Mouse (Mus musculus): ENCODE results near the gene Ppp1r13b.
"Not testable (repeated sequence)": the region's sequence is repeated elsewhere in the genome, so short reads cannot be mapped to it uniquely, and the experiment has no call there.

The Ppp1r13b gene

DNA sequence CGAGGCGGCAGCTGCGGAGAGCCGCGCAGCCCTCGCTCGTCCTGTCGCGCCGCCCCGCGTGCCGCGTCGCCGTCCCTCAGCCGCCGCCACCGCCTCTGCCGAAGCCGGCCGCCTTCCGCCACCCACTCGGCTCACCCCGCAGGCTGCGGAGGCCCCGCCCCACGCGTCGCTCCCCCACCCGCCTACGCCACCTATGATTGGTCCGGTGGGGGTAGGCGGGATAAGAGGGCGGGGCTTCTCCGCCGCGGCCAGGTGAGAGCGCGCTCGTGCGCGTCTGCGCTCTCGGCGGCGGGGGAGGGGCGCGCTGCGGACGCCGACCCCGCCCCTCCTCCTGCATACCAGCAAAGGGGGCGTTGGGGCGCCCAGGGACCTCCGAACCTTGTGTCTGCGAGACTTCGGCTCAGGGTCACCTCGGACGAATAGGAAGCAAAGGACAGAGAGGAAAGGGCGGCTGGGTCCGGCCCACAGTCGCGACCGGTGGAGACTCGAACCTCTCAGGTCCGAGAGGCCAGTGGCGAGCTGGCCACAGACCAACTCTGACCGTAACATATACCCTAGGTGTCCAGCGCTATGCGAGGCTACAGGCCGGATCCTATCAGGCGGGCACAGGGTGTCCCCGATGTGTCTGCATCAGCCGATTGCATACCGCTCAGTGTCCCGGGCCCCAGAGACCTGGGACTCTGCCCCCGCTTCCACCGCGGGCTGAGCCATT lies at the start of gene Ppp1r13b:
Gene Ppp1r13b, minus strand, starts transcription at position 141 of the 712 bp plus-strand sequence.
- DNase-seq (ENCODE audit: low spot score) = peak; percentile 88

DNA sequence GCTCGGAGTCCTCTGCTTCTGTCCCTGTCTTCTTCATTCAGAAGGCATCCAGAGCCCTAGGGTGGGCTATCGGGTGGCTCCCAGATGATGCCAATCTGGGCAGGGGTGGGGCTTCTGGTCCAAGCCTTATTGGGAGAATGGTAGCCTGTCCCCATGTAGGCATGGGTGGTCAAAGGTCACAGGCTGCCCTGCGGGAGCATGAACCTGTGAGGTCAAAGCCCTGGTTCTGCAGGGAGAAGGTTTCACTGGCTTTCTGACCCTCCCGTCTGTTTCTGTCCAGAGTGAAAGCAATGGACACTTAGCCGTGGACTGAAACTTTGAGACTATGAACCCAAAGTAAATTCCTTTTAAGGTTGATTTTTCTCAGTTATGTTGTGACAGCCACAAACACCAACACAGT lies 48.3 kb upstream of the Ppp1r13b start:
- no peak for DNase-seq (ENCODE audit: low spot score)

DNA sequence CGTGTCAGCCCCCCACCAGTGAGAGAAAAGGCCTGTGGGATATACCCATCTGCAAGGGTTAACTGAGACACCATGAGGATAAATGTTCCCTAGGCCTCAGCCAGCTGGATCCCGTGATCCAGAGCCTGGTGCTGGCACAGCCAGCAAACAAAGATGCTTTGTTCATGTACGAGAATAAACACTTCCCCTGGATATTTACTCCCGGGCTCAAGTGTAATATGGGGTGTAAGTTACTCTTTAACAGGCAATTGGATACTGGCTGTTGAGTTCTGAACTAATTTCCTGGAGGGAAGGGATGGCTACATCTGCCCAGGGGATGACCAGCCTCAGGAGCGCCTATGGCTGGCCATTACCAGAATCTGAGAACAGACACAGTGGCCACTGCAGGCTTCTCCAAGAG lies 43.8 kb upstream of the Ppp1r13b start:
- no peak for DNase-seq (ENCODE audit: low spot score)

DNA sequence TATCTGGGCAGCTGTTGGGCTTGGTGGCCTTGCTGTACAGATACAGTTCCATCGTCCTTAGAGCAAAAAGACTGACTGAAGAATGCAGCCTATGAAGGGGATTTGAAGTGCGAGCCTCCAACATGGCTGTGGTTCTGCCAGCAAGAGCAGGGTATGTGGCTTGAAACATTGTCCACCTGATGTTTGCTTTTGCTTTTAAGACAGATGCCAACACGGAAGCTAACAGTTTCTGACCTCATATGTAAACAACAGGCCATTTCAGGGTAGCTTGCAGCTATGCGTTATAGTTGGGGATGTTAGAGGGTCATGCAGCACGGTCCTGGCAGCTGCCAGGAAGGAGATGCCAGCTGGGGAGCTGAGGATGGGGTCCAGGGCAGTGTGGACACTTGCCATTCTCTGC lies 42.6 kb upstream of the Ppp1r13b start:
- no peak for DNase-seq (ENCODE audit: low spot score)

DNA sequence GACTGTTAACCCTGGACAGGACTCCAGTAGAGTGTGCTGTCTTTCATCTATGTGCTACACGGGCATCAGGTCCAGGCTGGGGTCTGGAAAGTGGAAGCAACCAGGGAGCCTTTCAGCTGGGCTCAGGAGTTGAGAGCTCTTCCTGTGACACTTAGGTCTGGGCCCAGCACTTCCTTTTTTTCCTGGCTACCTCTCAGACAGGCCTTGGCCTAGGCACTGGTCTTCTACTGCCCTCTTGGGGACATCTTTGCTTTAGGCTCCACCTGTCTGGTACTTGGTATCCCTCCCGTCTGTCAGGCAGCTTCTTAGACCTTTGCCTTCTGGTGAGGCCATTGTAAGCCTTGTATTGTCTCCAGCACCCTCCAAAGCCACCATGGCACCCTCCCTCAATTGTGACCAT lies 38.8 kb upstream of the Ppp1r13b start:
- peak; percentile 71 for DNase-seq (ENCODE audit: low spot score)

DNA sequence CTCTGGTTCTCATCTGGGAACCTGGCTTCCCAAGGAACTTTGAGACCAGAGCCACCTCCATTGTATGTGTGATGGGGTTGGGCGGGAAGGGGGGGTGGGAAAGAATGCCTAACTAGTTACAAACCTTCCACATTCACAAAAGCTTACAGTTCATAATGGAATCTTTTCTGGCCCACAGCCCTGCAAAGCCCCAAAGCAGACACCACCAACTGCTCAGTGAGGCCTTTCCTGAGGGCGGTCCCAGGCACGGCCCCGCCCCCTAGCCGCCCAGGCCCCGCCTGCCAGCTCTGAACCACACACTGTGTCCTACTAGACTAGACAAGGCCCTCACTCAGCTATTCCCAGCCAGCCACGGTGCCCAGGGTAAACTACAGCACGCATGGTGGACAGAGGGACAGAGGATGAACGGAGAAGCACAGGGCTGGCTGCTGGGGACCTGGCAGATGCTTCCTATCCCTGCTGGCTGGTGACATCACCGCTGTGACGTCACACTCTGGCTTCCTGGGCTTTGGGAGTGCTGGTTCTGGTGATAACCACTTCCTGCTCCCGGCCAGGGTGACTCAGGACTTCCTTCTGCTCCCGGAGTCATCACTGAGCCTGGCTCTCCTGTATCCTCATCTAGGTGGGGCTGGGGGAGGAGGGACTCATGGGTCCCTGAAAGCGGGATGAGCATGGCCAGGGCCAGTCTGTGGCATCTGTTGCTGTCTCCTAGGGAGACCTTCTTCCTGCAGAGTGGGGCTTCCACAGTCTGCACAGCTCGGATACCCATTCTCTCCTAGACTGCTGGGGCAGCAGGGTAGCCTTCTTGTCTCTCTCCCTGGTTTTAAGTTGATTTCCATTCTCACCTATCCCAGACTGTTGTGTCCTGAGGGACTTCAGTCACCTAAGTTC lies 38.1 kb upstream of the Ppp1r13b start:
- DNase-seq (ENCODE audit: low spot score) = not testable (repeated sequence)

DNA sequence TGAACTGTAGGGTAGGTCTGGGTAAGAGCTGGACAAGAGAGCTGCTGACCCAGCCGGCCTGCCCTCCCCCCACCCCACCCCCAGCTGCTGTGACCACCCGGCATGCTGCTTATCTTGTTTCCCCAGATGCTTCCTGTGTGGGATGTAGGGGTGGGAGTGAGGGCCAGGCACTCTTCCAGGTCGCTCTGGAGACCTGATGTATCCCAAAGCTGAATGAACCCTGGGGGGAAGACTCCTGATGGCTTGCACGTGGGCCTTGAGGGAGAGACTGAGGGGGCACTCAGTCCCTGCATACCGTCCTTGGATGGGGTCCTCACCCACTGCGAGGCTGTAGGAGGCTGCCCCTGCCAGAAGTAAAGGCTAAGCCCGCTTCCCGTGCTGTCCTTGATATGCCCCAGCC lies 37.2 kb upstream of the Ppp1r13b start:
- DNase-seq (ENCODE audit: low spot score) = peak; percentile 43

DNA sequence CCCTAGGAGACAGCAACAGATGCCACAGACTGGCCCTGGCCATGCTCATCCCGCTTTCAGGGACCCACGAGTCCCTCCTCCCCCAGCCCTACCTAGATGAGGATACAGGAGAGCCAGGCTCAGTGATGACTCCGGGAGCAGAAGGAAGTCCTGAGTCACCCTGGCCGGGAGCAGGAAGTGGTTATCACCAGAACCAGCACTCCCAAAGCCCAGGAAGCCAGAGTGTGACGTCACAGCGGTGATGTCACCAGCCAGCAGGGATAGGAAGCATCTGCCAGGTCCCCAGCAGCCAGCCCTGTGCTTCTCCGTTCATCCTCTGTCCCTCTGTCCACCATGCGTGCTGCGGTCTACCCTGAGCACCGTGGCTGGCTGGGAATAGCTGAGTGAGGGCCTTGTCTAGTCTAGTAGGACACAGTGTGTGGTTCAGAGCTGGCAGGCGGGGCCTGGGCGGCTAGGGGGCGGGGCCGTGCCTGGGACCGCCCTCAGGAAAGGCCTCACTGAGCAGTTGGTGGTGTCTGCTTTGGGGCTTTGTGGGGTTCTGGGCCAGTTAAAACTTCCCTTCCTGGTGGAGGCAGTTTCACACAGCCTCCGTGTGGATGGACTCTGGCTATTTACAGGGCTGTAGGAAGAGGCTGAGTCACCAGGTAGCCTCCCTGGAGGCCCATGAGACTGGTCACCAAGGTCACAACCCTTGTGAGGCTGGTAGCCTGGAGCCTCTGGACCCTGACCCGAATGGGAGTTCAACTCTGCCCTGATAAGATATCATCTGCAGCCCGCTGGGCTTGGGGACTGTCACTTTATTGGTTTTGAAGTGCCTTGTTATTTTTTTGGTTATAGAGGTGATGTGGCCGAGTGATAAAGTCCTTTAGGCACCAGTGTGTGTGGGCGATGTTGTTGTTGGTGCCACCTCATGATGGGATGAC lies 36.4 kb upstream of the Ppp1r13b start:
- not testable (repeated sequence) for DNase-seq (ENCODE audit: low spot score)

DNA sequence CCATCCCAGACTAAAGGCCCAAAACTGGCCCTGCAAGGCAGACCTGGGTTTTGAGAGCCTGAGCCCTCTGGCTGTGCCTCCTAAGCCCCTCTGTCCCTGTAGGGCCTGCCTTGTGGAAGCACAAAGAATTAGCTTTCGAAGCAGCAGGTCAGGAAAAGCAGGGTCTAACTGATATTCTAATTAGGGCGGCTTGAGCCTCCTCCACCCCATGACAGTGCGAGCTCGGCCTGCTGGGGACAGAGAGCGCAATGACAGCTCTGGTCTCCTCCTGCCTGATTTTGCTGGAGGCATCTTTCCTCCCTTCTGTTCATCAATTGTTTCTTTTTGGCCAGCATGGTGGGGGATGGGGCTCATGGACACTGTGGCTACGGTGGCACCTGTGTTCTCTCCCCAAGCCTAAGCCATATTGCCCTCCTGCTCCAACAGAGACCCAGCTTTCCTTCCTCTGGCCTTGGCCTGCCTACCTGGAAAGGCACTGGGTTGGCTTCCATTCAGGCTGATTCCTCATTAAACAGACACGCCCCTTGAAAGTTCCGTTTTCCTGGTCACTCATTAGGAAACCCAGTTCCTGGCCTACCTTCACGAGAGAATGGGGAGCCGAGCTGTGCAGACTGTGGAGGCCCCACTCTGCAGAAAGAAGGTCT lies 35.6 kb upstream of the Ppp1r13b start:
- no peak for DNase-seq (ENCODE audit: low spot score)

DNA sequence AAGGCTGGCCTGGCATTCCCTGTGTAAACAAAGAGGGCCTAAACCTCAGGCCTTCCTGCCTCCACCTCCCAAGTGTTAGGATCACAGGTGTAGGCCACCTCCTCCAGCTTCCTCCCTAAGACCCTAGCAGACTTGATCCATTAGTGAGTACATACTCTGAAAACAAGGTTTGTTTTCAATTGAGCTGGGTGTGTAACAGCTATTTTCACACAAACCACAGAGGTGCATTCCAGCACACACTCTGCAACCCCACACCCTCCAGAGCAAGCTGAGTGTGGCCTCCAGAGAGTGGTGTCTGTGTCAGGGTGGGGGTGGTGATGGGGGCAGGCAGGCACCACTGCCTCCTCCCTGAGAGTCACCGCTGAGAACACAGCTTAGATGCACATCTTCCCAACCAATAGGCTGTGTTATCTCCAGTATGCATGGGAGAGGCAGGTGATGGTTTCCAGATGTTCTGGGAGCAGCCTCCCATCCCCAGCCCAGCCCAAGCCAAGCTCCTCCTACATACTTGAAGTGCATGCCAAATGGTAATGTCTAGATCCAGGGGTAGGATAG lies 30.8 kb upstream of the Ppp1r13b start:
- peak; percentile 75 for DNase-seq (ENCODE audit: low spot score)

DNA sequence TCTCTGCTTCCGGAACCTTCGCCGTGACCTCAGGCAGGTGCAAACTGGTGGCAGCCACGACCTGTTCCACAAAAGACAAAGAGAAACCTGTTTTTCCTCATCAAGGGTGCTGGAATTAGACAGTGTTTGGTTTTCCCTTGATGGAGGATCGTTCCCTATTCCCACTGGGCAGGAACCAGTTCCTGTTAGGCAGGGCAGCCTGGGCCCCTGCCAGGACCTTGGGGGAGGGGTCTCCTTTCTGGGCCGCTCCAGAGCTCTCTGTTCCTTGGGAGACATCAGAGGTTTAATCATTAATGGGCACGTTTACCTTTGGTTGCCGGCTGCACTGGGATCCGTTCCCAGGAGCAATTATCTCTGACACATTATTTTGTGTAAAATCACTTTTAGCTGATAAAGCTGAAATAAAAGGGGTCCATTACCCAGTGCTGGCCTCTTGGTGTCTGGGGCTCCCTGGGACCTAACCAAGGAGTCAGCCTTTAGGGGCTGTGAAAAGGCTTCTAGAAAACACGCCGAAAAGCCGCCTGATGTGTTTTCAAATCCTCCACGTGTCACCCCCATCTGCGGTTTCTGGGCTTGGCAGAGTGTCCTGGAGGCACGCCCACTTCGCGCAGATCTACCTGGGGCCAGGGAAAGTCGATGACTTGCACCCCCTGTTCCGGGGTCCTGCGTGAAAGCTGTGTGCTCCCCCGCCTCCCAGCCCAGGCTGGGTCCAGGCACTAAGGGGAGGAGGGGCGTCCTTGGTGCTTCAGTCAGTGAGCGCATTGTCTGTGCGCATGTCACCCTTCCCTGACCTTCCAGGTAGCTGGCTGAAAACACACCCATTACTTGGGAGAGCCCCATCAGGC lies 29.0 kb upstream of the Ppp1r13b start:
- DNase-seq (ENCODE audit: low spot score) = no peak

DNA sequence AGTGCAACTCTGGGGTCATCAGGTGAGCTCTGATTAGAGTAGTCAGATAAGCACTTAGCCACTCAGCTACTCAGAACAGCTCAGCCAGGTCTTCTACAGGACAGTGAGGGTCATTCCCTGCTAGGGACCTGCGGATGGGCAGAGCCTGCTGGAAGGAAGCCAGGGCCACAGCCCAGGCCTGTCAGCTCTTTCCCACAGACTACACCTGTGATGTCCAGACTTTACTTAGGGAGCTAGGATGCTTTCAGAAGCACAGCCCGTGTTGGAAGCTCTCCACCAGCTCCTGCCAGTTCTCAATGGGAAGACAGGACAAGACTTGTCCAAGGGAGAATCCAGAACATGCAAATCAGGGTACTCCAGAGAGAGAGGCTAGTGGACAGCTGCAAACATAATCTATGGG lies 26.1 kb upstream of the Ppp1r13b start:
- no peak for DNase-seq (ENCODE audit: low spot score)

DNA sequence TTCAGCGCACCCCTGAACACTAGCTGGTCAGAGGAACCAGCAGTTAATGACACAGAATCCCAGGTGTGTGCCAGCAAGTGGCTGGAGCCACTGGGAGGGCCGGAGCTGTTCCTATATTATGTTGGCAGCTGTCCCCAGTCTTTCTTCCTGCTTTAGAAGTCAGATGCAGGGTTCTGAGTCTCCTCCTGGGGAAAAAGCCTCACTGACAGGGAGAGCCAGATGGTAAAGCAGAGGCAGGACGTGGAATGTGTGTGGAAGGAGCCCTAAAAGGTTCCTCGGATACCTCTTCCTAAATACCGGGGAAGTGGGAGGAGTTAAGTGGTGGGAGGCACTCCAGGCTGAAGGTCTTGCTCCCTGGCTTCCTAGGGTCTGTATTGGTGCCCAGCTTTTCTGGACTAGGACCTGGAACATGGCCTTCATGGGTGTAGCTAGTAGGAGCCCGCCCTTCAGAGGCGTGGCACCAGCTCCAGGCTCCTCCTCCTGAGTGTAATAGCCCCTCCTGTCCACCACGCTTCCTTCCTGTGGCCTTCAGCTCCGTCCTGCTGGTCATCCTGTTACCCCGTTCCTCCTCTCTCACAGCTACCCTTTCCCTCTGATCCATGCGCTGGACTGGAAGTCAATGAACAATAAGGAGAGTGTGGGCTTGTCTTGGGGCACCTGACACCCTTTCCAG lies 25.3 kb upstream of the Ppp1r13b start:
- peak; percentile 36 for DNase-seq (ENCODE audit: low spot score)

DNA sequence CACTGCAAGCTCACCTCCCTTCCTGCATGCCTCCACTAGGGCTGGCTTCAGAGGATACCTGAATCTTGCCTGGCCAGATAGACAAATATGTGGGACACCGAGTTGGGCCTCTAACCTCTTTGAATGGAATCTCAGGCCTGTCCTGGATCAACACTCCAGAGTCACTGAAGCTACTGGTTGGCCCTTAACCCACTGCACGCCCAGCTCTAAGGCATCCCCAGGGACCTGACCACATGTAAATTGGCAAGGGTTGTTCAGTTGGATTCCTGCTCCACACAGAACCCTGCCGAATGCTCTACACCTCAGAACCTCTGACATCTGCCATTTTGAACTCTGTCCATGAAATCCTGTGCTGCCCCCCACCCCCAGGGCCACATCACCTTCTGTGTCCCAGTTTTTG lies 24.6 kb upstream of the Ppp1r13b start:
- DNase-seq (ENCODE audit: low spot score) = no peak

DNA sequence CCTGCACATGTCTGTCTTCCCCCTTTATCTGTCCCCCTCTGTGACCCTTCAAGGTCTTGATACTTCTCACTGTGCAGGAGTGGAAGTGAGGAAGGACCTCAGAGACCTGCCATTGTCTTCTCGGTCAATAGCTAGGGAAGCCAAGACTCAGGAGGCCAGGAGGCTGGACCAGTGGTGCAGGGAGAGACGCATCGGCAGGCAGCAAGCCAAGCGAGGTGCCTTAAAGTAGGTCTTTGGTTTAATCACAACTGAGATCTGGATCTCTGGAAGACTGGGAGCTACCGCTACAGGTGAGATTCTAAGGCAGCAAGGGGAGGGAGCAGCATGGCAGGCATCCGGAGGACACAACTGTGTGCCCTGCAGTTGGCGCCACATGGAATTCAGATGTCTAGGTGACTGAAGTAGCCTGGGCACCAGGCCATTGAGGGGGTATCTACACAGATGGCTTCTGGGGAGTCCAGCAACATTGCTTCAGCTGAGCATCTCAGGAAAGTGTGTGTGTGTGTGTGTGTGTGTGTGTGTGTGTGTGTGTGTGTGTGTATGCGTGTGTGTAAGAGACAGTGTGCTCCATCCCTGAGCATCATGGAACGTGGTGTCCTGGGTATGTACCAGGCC lies 23.6 kb upstream of the Ppp1r13b start:
- no peak for DNase-seq (ENCODE audit: low spot score)

DNA sequence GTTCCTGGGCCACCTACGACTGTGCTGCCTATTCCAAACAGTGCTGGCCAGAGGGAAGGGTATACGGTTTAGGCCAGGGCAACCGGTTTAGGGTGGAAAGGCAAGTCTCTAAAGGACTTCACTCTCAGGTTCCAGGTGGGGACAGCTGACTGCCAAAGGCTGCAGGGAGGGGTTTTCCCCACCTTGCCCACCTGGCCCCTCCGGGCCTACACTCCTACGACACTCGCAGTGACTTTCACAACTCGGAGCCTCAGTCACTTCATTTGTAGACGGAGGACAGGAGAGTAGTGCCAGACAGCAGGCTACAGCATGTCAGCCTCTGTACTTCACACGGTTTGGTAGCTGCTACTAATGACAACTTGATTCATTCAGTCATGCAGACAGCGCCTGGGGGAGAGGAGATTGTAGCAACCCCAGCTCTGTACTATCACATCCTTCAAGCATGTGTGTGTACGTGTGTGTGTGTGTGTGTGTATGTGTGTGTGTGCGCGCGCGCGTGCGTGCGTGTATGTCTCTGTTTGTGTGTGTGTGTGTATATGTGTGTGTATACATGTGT lies 20.6 kb upstream of the Ppp1r13b start:
- no peak for DNase-seq (ENCODE audit: low spot score)

DNA sequence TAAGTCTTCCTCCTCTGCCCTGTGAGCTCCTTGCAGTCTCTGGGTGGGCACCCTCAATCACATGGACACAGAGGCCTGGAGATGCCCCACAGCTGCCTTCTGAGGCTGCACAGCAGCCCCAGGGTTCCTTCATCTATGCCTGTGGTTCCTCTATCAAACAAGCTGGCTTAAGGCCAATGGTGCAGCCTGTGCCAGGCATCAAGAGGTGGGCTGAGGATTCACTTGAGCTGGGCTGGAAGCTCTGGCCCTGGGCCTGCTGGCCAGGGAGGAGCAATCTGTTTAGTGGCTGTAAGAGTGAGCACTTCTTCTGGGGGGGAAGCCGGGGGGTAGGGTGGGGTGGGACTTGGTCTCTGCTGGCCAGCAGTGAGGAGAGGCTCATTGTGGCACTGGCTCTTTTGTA lies 19.4 kb upstream of the Ppp1r13b start:
- no peak for DNase-seq (ENCODE audit: low spot score)

DNA sequence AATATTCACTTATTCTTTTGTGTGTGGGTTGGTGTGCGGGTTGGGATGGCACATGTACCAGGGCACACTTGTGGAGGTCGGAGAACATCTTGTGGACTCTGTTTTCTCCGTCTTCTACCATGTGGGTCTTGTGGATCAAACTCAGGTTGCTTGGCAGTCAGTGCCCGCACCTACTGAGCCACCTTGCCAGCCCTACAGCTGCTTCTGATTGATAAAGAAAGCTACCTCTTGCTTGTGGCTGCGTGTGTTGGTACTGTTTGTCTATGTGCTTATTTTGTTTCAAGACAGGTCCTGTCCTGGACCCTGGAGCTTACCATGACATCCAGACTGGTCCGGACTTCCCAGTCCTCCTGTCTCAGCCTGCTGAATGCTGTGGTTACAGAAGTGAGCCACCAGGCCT lies 15.2 kb upstream of the Ppp1r13b start:
- no peak for DNase-seq (ENCODE audit: low spot score)

DNA sequence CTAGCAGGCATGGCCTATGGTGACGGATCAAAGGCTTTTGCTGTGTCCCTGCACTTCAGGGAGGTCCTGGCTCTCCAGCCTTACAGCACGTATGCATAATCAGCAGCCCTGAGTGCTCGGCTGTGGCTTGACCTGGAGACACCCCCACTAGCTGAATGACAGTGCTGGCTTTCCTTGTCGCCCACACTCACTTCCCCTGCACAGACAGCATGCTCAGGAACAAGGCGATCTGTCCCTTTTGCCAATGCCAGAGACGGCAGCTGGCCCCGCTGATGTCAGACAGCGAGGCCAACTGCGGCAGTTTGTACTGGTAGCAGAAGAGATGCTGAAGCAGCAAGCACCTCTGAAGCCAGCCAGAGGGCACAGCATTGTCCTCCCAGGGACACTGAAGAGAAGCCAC lies 12.1 kb upstream of the Ppp1r13b start:
- no peak for DNase-seq (ENCODE audit: low spot score)
